In genomic region chr11:103235702-103236101, GRCm38 (mm10) we compare ENCODE assay signal across 10 mouse cellular contexts. TPM values are rescaled to one million over a fixed set of nuclear protein-coding genes. Genes with fewer than 3 reads are reported as not detected.
DNase-seq lines count a peak whose midpoint lies in the region; ATAC-seq lines count a peak whose summit lies in the region.
"Had no signal": no experiment of that assay in that cellular context is flagged by ENCODE, and none has a peak within 500 bp of the region (broad histone marks: within the 10 kb centered on the region; RNA-seq: fewer than 3 reads in every experiment).

No protein-coding gene starts in this region.

- DNase-seq in kidney, postnatal 25 days = peak; percentile 28 to 65
- no peak for DNase-seq in kidney, adult 8-10 months
- peak; percentile 71 for DNase-seq in brain, adult 2 months (ENCODE audit: low read depth, low spot score)
- peak; percentile 82 for DNase-seq in gastrocnemius, postnatal 14 days
- DNase-seq in lung, postnatal 14 days = peak; percentile 48
- no peak for DNase-seq in frontal cortex, postnatal 10 days (ENCODE audit: low spot score in 2 of 2)
- DNase-seq: liver had no signal

- intact Hi-C loops in gastrocnemius, postnatal 14 days (cut with DNase I; ENCODE audit: low total_unique reads) = no loop called here

- no peak for ATAC-seq in megakaryocyte-erythroid progenitor cell, adult 5-6 weeks (replicated peaks; ENCODE audit: low FRiP score, low TSS enrichment, poor library complexity, severe bottlenecking)

RNA-seq across cellular contexts. Expression of gene Spata32, which starts 17.5 kb away (rescaled TPM):
- total RNA-seq in gastrocnemius, postnatal 14 days (2021) = not detected
- total RNA-seq in megakaryocyte-erythroid progenitor cell, adult 5-6 weeks (2014; fragmentation: Nextera tagmentation) = not detected in 2 replicates
- not detected in 2 replicates for total RNA-seq in megakaryocyte-erythroid progenitor cell, adult 5-6 weeks (2017)
- total RNA-seq: gastrocnemius, postnatal 4 days; MEL had no signal

RNA-seq across cellular contexts. Expression of gene 1700023F06Rik, which starts 27.3 kb away (rescaled TPM):
- total RNA-seq in gastrocnemius, postnatal 14 days (2021) = not detected
- not detected in 2 replicates for total RNA-seq in megakaryocyte-erythroid progenitor cell, adult 5-6 weeks (2014; fragmentation: Nextera tagmentation)
- not detected in 2 replicates for total RNA-seq in megakaryocyte-erythroid progenitor cell, adult 5-6 weeks (2017)
- total RNA-seq: gastrocnemius, postnatal 4 days; MEL had no signal

RNA-seq across cellular contexts. Expression of gene Map3k14, which starts 31.6 kb away (rescaled TPM):
- 1 to 10 TPM; 2.2 to 2.3 TPM for total RNA-seq in gastrocnemius, postnatal 14 days (2021)
- 1.8 and 2.9 TPM in 2 replicates for total RNA-seq in megakaryocyte-erythroid progenitor cell, adult 5-6 weeks (2014; fragmentation: Nextera tagmentation)
- 1.2 and 3.1 TPM in 2 replicates for total RNA-seq in megakaryocyte-erythroid progenitor cell, adult 5-6 weeks (2017)

Comparison
In these comparisons a context has a peak if more than half of its experiments do, and no peak if none do; other contexts are left out.
1. DNase-seq: peak in kidney, postnatal 25 days (2 of 2), brain, adult 2 months (single experiment), gastrocnemius, postnatal 14 days (single experiment) and lung, postnatal 14 days (single experiment); none in kidney, adult 8-10 months (0 of 2) and frontal cortex, postnatal 10 days (0 of 2).